9 mouse cellular contexts compared by ENCODE assay signal in the genomic region with DNA sequence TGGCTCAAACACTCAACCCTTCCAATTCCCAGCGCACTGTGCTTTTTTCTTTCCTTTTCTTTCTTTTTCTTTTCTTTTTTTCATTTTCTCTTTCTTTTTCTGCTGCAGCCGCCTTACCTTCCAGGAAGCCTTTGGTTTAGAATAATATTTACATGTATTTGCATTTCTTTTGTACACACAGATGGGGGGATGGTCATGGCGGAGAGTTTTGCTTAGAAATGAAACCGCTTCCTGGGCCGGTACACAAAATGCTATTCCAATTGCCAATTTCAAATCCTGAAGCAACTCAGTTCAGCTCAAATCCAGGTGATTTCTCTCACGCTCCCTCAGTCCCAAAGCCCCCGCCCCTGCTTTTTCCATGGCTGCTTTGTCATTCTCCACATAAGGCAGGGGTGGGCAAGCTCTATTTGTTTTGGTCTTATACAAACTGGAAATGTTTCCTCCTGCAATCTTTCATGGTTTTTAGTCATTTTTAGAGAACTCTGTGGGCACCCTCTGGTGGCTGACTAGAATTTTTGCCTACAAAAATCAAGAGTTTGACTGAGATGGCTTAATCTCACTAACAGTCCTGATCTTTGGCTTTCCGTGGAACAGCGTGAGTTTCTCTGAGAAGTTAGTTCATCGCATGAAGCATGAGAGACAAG.
DNase-seq lines count a peak whose midpoint lies in the region; ATAC-seq and TF ChIP-seq lines count a peak whose summit lies in the region.
"Had no signal": no experiment of that assay in that cellular context is flagged by ENCODE, and none has a peak within 500 bp of the region (broad histone marks: within the 10 kb centered on the region; RNA-seq: fewer than 3 reads in every experiment).

No protein-coding gene starts in this region.

- ATAC-seq in forebrain, embryonic 13.5 days, result peak; percentile 62
- no peak for ATAC-seq in kidney, postnatal 0 days (replicated peaks; ENCODE audit: low FRiP score, low read depth)

- 0 out of 2 replicates have a peak, but pooled peaks cover 4% of the 10 kb centered on the region for H3K36me3 ChIP-seq in E14TG2a.4 (ENCODE audit: insufficient read depth, low read length)
- H3K36me3 ChIP-seq in forebrain, embryonic 13.5 days (ENCODE audit: poor library complexity, severe bottlenecking), result no peaks in the 10 kb centered on the region
- H3K36me3 ChIP-seq in kidney, postnatal 0 days (ENCODE audit: insufficient read depth, low read length), result no peaks in the 10 kb centered on the region
- H3K36me3 ChIP-seq in midbrain, embryonic 10.5 days, result no peaks in the 10 kb centered on the region

- peaks cover 49% of the 10 kb centered on the region for H3K9me3 ChIP-seq in E14TG2a.4 (ENCODE audit: low read length)
- H3K9me3 ChIP-seq in forebrain, embryonic 13.5 days (replicated peaks), result no peaks in the 10 kb centered on the region
- H3K9me3 ChIP-seq in kidney, postnatal 0 days (replicated peaks; ENCODE audit: low read length), result no peaks in the 10 kb centered on the region
- H3K9me3 ChIP-seq in midbrain, embryonic 10.5 days (replicated peaks), result no peaks in the 10 kb centered on the region

- no peak overlapping the region for H3K27ac ChIP-seq in gastrocnemius, adult 2 months
- no peak overlapping the region for H3K27ac ChIP-seq in forebrain, embryonic 13.5 days
- no peak overlapping the region for H3K27ac ChIP-seq in kidney, postnatal 0 days
- 0 out of 2 replicates have a peak overlapping the region, but pooled peaks have one; percentile 57 for H3K27ac ChIP-seq in midbrain, embryonic 10.5 days (replicated peaks)
- H3K27ac ChIP-seq: macrophage had no signal

- no peak overlapping the region for H3K4me3 ChIP-seq in gastrocnemius, adult 2 months
- no peak overlapping the region for H3K4me3 ChIP-seq in E14TG2a.4 (replicated peaks; ENCODE audit: low read length)
- no peak overlapping the region for H3K4me3 ChIP-seq in forebrain, embryonic 13.5 days
- H3K4me3 ChIP-seq in kidney, postnatal 0 days (replicated peaks; ENCODE audit: low read depth, low read length), result no peak overlapping the region
- H3K4me3 ChIP-seq in midbrain, embryonic 10.5 days, result no peak overlapping the region

- peak; percentile 46 for TF ChIP-seq CTCF in gastrocnemius, adult 2 months (IDR thresholded peaks at IDR 0.05)
- TF ChIP-seq CTCF in E14TG2a.4 (conservative IDR thresholded peaks at IDR 0.05; ENCODE audit: low read length), result 0 out of 2 replicates have a peak, but pooled peaks have one; percentile 4
- peak; percentile 69 for TF ChIP-seq CTCF in kidney, postnatal 0 days (IDR thresholded peaks at IDR 0.05; ENCODE audit: low read depth)

- intact Hi-C loops in gastrocnemius, adult 2 months (cut with DNase I), result loop anchor here (10.0 kb wide), 1 partner anchor 248 kb away; no protein-coding TSS in a partner anchor

- whole genome bisulfite sequencing in forebrain, embryonic 13.5 days, result 53% methylated on average over 10 of the region's 10 CpGs
- WGBS in kidney, postnatal 0 days, result 69% methylated on average over 10 of the region's 10 CpGs
- 80% methylated on average over 10 of the region's 10 CpGs for WGBS in midbrain, embryonic 10.5 days

- H3K4me2 ChIP-seq in forebrain, embryonic 13.5 days, result peak overlapping the region; percentile 46
- H3K4me2 ChIP-seq in kidney, postnatal 0 days (ENCODE audit: low read length), result no peak overlapping the region

- peaks cover 34% of the 10 kb centered on the region for H3K4me1 ChIP-seq in E14TG2a.4 (replicated peaks; ENCODE audit: low read depth, low read length)
- peaks cover 28% of the 10 kb centered on the region for H3K4me1 ChIP-seq in forebrain, embryonic 13.5 days
- 0 out of 2 replicates have a peak, but pooled peaks cover 4% of the 10 kb centered on the region for H3K4me1 ChIP-seq in kidney, postnatal 0 days (replicated peaks; ENCODE audit: insufficient read depth, low read length)
- peaks cover 26% of the 10 kb centered on the region for H3K4me1 ChIP-seq in midbrain, embryonic 10.5 days

- no peak overlapping the region for H3K9ac ChIP-seq in forebrain, embryonic 13.5 days
- H3K9ac ChIP-seq in kidney, postnatal 0 days (ENCODE audit: low read depth, low read length), result no peak overlapping the region

- H3K27me3 ChIP-seq in E14TG2a.4 (ENCODE audit: insufficient read depth, low read length), result no peaks in the 10 kb centered on the region
- no peaks in the 10 kb centered on the region for H3K27me3 ChIP-seq in forebrain, embryonic 13.5 days
- no peaks in the 10 kb centered on the region for H3K27me3 ChIP-seq in kidney, postnatal 0 days (ENCODE audit: insufficient read depth, low read length)
- H3K27me3 ChIP-seq in midbrain, embryonic 10.5 days (ENCODE audit: low read depth, poor library complexity, severe bottlenecking), result peaks cover 5% of the 10 kb centered on the region; the same call in 1 of the 2 replicates

- DNase-seq in gastrocnemius, adult 2 months, result no peak
- DNase-seq in gastrocnemius, adult 8-10 months (ENCODE audit: low spot score in 2 of 2), result no peak
- peak; percentile 69 for DNase-seq in kidney, postnatal 0 days (ENCODE audit: low spot score)
- DNase-seq in midbrain, embryonic 10.5 days (ENCODE audit: low spot score), result peak; percentile 21
- DNase-seq in thymus, postnatal 10 days (ENCODE audit: low spot score in 2 of 2), result peak; percentile 19 to 51
- DNase-seq in ovary, postnatal 14 days (ENCODE audit: low spot score), result no peak

Comparison
In these comparisons a context has a peak if more than half of its experiments do, and no peak if none do; other contexts are left out.
1. DNase-seq: peak in kidney, postnatal 0 days (single experiment), midbrain, embryonic 10.5 days (single experiment) and thymus, postnatal 10 days (2 of 2); none in gastrocnemius, adult 2 months (single experiment), gastrocnemius, adult 8-10 months (0 of 2) and ovary, postnatal 14 days (single experiment).
2. CTCF ChIP-seq: peak in every context shown above with its lines; median percentile 69 in kidney, postnatal 0 days; 46 in gastrocnemius, adult 2 months; 4 in E14TG2a.4.